Mouse (Mus musculus) bone marrow, adult 2 months (tissue): ENCODE measurements around the gene Oprd1.

Experiments used
- CTCF ChIP-seq: fragments of 200-500 bp; IDR thresholded peaks from 2 replicates; pipeline ENCODE4 v1.5.1; 2011; ENCODE audit warnings: low read length, control low read depth; ENCODE audit not compliant: control insufficient read depth, insufficient read depth
- POLR2A ChIP-seq: fragments of 200-500 bp; IDR thresholded peaks from 2 replicates; pipeline ENCODE4 v1.6.1; 2011; ENCODE audit warnings: low read depth, mild to moderate bottlenecking, control low read depth, low read length, borderline replicate concordance; ENCODE audit not compliant: control insufficient read depth

DNA sequence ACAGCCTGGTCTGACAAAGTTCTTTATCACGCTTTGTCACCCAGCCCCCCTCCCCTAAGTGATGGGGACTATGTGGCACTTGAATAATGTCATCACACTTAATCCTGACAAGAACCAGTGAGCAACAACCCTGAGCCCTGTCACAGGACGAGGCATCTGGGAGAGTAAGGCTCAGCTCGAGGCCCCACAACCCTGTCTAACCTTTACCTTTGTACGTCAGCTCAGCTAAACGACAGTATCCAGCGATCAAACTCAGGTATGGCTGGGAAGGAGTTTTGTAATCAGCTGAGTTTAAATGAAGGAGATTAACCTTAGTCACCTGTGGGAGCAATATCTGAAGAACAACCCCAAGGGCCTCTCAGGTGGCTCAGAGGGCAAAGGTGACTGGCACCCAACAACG, 12.0 kb downstream of the Oprd1 start:
- TF ChIP-seq CTCF = no peak
- TF ChIP-seq POLR2A = no peak
